Mouse (Mus musculus) megakaryocyte, embryonic 14.5 days (primary cell): ENCODE measurements around the gene Btn1a1.

ENCODE experiments used
- FLI1 ChIP-seq: IDR thresholded peaks from 2 replicates; pipeline ENCODE4 v1.6.1; 2012; ENCODE audit warnings: low read length, inconsistent platforms, mixed read lengths
- GATA1 ChIP-seq: IDR thresholded peaks from 3 replicates; pipeline ENCODE4 v1.6.1; 2012; ENCODE audit warnings: mixed read lengths, low read length, inconsistent platforms, borderline replicate concordance

DNA sequence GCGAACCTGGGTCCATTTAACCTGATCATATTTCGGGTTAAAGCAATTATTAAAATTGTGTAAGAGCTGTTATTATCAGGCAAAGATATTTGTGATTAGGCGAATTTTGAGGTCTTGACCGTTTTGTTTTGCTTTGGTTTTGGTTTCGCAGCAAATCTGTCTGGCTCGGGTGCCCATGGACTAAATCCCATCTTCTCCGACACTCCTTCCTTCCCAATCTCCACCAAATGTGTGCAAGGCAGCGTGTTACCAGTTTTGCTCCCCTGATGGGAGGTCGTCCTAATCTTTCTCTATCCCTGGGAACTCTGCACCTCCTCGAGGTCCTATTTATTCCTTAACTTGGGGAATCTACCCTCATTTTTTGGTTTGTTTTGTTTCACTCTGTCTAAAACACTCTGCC lies 20.5 kb downstream of the Btn1a1 start:
- no peak for TF ChIP-seq GATA1
- no peak for TF ChIP-seq FLI1
